Mouse (Mus musculus) G1E (cell line): ENCODE measurements around the gene Inpp5a. TPM values are rescaled to one million over a fixed set of nuclear protein-coding genes. Genes with fewer than 3 reads are reported as not detected.
A peak's percentile ranks its signal among the peaks of the same experiment; 100 is the strongest.

Experiments used
- ATAC-seq: 2 replicates; pipeline ENCODE4 v1.8.0; 2016; ENCODE audit warnings: mild to moderate bottlenecking; ENCODE audit not compliant: insufficient number of reproducible peaks, poor library complexity, low FRiP score, severe bottlenecking; ENCODE audit errors: extremely low read depth
- DNase-seq: peaks from one replicate; pipeline ENCODE4 v3.0.0; 2012; ENCODE audit warnings: low spot score
- H3K27me3 ChIP-seq: 2 replicates; pipeline ENCODE4 v1.6.1; 2012; ENCODE audit warnings: mild to moderate bottlenecking, low read length, inconsistent platforms; ENCODE audit not compliant: insufficient read depth
- H3K36me3 ChIP-seq: replicated peaks from 2 replicates; pipeline ENCODE3; 2012; ENCODE audit warnings: mild to moderate bottlenecking, inconsistent platforms
- H3K4me1 ChIP-seq: 2 replicates; pipeline ENCODE4 v1.6.1; 2012; ENCODE audit warnings: low read depth, low read length, inconsistent platforms, mixed read lengths; ENCODE audit not compliant: insufficient read depth
- H3K4me3 ChIP-seq: 2 replicates; pipeline ENCODE4 v1.5.1; 2012; ENCODE audit warnings: low read depth, mild to moderate bottlenecking, inconsistent platforms, low read length, moderate library complexity, mixed read lengths
- H3K9me3 ChIP-seq: replicated peaks from 2 replicates; pipeline ENCODE4 v1.6.1; 2012; ENCODE audit warnings: inconsistent platforms
- CTCF ChIP-seq: IDR thresholded peaks from 2 replicates; pipeline ENCODE4 v1.5.1; 2012; ENCODE audit warnings: low read depth, low read length, inconsistent platforms, mixed read lengths
- GATA1 ChIP-seq: IDR thresholded peaks from 2 replicates; pipeline ENCODE4 v1.6.1; 2012; ENCODE audit warnings: borderline replicate concordance, low read length, inconsistent platforms, mixed read lengths
- GATA2 ChIP-seq: IDR thresholded peaks from 2 replicates; pipeline ENCODE4 v1.6.1; 2012; ENCODE audit warnings: low read depth, low read length, inconsistent platforms, borderline replicate concordance
- POLR2AphosphoS5 ChIP-seq: IDR thresholded peaks from 2 replicates; pipeline ENCODE4 v1.6.1; 2012; ENCODE audit warnings: low read depth, low read length, inconsistent platforms; ENCODE audit not compliant: insufficient replicate concordance
- TAL1 ChIP-seq: conservative IDR thresholded peaks from 2 replicates; pipeline ENCODE4 v1.6.1; 2012; ENCODE audit warnings: low read depth, low read length, inconsistent platforms, mixed read lengths
- polyA plus RNA-seq: library from polyadenylated mRNA; stranded (reverse); fragments of >175 nt; gene quantifications from 2 replicates; pipeline ENCODE4 v1.2.3, GENCODE M21; 2012
- total RNA-seq, 2 experiments: library from RNA; stranded (forward) in 1 of 2; stranded (reverse) in 1 of 2; fragments of 200-1000 nt in 1 of 2; fragments of >200 nt in 1 of 2; fragmentation: Nextera tagmentation in 1 of 2; gene quantifications; 2 replicates each; pipeline ENCODE4 v1.2.3; 2014 to 2017

Inpp5a gene
- total RNA-seq (2014; fragmentation: Nextera tagmentation) (5.6 and 6.2 TPM in 2 replicates), total RNA-seq (2017) (1.1 and 1.2 TPM in 2 replicates), polyA plus RNA-seq (2.5 and 2.8 TPM in 2 replicates)

DNA sequence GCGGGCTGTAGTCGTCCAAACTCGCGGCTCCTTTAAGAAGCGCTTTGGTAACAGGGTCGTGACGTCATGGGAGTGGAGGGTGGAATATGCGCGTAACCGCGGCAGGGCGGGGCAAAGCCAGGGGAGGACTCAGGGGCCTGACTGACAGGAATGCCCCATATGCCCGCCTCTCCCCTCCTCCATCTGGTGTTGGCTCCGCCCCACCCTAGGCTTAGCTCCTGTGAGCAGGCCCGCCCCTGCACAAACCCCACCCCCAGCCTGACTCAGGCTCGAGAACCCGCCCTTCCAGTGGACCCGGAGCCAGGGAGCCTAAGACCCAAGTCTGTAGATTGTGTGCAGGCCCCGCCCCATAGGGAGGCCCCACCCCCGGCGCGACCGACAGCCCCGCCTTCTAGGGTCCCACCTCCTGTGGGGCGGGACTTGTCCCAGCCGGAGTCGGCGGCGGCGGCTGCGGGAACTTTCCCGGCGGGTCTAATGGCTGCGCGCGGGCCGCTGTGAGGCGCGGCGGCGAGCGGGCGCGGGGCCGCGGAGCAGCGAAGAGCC, at the start of gene Inpp5a:
Gene Inpp5a (plus strand): TSS at position 440 of the 543 bp plus-strand sequence.
- Histone ChIP-seq H3K4me3 (peak within 1 kb of the TSS; percentile 73), H3K27me3 (peaks cover 6% of the 10 kb centered on the region; the same call in 1 of the 2 replicates), H3K4me1 (peaks cover 10% of the 10 kb centered on the region), H3K9me3 (peaks cover 38% of the 10 kb centered on the region), H3K36me3 (no peaks in the 10 kb centered on the region)
- peak; percentile 93 for ATAC-seq
- DNase-seq, result peak; percentile 85
- no peak for TF ChIP-seq POLR2AphosphoS5
- no peak for TF ChIP-seq TAL1
- TF ChIP-seq GATA2, result no peak
- TF ChIP-seq GATA1, result no peak

GRCm38 (mm10) chr7:139339184-139339583, 49.7 kb upstream of the Inpp5a start:
- Histone ChIP-seq H3K36me3 (no peaks in the 10 kb centered on the region), H3K4me1 (no peaks in the 10 kb centered on the region), H3K27me3 (no peaks in the 10 kb centered on the region), H3K4me3 (no peak overlapping the region), H3K9me3 (peaks cover 29% of the 10 kb centered on the region)
- ATAC-seq, result no peak
- TF ChIP-seq GATA2, result no peak
- no peak for TF ChIP-seq TAL1
- no peak for TF ChIP-seq CTCF
- no peak for TF ChIP-seq POLR2AphosphoS5
- TF ChIP-seq GATA1, result no peak
- DNase-seq, result no peak

DNA sequence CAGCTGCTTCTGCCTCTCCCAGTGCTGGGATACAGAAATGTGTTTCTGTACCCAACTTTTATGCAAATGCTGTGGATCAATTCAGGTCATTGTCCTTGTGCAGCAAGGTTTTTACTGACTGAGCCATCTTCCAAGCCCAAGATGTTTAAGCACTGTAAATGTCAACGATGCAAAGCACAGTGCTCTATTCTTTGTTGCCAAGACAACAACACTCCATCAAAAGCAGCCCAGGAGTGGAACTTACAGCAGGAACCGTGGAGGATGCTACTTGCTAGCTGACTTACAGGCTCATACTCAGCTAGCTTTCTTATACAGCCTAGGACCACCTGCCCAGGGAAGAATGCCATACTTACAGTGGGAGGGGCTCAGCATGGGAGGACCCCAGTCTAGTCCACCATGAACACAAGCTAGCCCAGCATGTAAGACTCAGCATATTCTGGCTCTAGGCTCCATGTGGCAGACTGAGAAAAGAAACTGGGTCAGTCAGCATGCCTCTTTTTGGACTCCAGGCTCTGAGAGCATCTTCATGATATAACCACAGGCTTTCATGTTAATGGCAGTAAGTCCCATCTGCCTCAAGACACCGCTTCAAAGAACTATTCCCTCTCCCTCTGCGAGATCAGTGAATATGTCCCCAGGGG, 47.8 kb upstream of the Inpp5a start:
- Histone ChIP-seq H3K9me3 (peaks cover 43% of the 10 kb centered on the region), H3K4me3 (no peak overlapping the region), H3K27me3 (no peaks in the 10 kb centered on the region), H3K4me1 (no peaks in the 10 kb centered on the region), H3K36me3 (no peaks in the 10 kb centered on the region)
- TF ChIP-seq GATA2 (no peak), POLR2AphosphoS5 (no peak), GATA1 (no peak)
- ATAC-seq (no peak), DNase-seq (no peak)

GRCm38 (mm10) chr7:139342809-139343208, 46.1 kb upstream of the Inpp5a start:
- H3K4me3 ChIP-seq, result no peak overlapping the region
- peaks cover 53% of the 10 kb centered on the region for H3K9me3 ChIP-seq
- ATAC-seq, result no peak
- H3K27me3 ChIP-seq, result no peaks in the 10 kb centered on the region
- no peaks in the 10 kb centered on the region for H3K36me3 ChIP-seq
- DNase-seq, result no peak
- H3K4me1 ChIP-seq, result no peaks in the 10 kb centered on the region
- TF ChIP-seq GATA1 (no peak), GATA2 (no peak), TAL1 (no peak)

- Histone ChIP-seq H3K9me3 (peaks cover 55% of the 10 kb centered on the region), H3K36me3 (no peaks in the 10 kb centered on the region), H3K4me1 (no peaks in the 10 kb centered on the region), H3K4me3 (no peak overlapping the region), H3K27me3 (no peaks in the 10 kb centered on the region)
- TF ChIP-seq POLR2AphosphoS5 (no peak), GATA2 (no peak), GATA1 (no peak), CTCF (no peak), TAL1 (no peak)
- ATAC-seq (no peak), DNase-seq (no peak)
Observed at GRCm38 (mm10) chr7:139347051-139347450, 41.9 kb upstream of the Inpp5a start.

DNA sequence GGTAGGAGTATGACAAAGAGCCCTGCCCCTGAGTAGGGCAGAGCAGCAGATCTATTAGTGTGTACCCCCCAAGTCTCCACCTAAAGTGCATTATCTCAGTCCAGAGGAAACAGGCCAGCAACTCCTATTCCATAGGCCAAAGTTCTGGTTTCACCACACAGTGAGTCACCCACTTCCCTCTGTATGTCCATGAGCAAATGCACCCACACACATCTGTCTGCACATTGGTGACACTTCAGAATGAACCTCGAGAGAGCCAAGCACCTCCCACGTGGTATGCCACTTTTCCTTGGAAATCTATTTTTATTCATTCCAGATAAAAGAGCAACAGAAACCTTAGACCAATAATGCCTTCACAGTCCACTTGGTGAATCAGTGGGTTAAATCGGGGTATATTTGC, 38.3 kb upstream of the Inpp5a start:
- Histone ChIP-seq H3K4me3 (no peak overlapping the region), H3K9me3 (peaks cover 35% of the 10 kb centered on the region), H3K27me3 (no peaks in the 10 kb centered on the region), H3K4me1 (no peaks in the 10 kb centered on the region), H3K36me3 (no peaks in the 10 kb centered on the region)
- DNase-seq, result no peak
- ATAC-seq, result no peak
- TF ChIP-seq GATA2, result no peak
- TF ChIP-seq POLR2AphosphoS5, result no peak
- TF ChIP-seq GATA1, result no peak
- no peak for TF ChIP-seq CTCF
- no peak for TF ChIP-seq TAL1
